Mouse (Mus musculus): Measurements from ENCODE around the gene Rfx4. TPM values are rescaled to one million over a fixed set of nuclear protein-coding genes. Genes with fewer than 3 reads are reported as not detected.

The Rfx4 gene
- total RNA-seq, 1 experiment from 2014 or later = 0.63 TPM

DNA sequence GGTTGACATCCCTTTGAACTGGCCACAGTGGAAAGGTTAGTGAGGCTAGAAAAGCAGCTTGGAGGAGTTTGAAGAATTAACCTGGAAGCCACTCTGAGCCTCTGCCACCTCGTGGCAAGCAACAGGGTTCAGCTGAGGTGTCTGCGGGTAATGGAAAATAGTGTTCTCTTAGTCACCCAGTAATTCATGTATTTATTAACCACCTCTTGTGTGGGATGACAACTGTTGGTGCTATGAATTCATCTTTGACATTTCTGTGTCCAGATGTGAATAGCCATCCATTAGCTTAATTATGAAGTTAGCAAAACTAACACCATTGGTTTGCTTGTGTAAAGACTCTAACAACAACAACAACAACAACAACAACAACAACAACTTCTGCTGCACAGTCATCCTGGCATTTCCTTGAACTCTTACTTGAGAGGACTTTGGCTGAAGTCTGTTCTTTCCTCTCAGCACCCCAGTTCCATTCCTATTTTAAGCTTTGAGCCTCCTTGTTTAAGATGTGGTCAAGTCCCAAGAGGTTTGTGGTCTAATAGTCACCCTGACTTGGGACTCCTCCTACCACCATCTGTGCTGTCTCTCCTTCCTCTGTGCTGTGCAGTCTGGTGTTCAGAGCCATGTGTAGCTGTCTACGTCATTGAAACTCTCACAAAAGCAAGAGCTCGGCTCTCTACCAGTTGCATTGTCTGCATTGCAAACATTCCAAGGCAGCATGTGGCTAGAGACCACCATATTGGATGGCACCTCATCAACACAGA is 60.0 kb downstream of the Rfx4 start:
- no peak for DNase-seq

GRCm38 (mm10) chr10:84817086-84817869 is 61.4 kb downstream of the Rfx4 start:
- peak; percentile 70 for DNase-seq

- no peak for DNase-seq
These were observed 63.8 kb downstream of the Rfx4 start for GRCm38 (mm10) chr10:84819669-84820068.

- DNase-seq = no peak
These were observed 64.4 kb downstream of the Rfx4 start for GRCm38 (mm10) chr10:84820230-84820629.

DNA sequence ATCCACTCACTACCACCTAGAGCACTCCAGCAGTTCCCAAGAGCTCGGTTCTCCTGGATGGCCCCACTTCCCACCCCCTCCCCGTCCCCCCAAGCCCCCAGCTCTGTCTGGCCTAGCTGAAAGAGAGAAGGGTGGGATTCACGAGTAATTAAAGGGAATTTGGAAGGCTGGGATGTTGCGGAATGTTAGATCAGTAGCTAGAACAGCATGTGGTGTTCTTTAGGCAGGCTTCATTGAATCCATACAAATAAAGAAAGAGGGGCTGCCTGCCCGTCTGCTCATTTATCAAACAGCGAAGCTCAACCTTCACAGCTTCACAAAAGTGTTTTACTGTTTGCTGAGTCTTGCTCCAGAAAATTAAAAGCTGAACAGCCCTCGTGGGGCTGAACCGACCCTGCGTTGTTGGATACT is 66.9 kb downstream of the Rfx4 start:
- no peak for DNase-seq

- peak; percentile 33 for DNase-seq
These were observed 67.8 kb downstream of the Rfx4 start for GRCm38 (mm10) chr10:84823621-84824020.

- no peak for DNase-seq
These were observed 73.1 kb downstream of the Rfx4 start for GRCm38 (mm10) chr10:84829009-84829408.

GRCm38 (mm10) chr10:84835596-84835995 is 79.7 kb downstream of the Rfx4 start:
- peak; percentile 59 for DNase-seq

- peak; percentile 53 for DNase-seq
These were observed 80.2 kb downstream of the Rfx4 start for GRCm38 (mm10) chr10:84836104-84836503.

DNA sequence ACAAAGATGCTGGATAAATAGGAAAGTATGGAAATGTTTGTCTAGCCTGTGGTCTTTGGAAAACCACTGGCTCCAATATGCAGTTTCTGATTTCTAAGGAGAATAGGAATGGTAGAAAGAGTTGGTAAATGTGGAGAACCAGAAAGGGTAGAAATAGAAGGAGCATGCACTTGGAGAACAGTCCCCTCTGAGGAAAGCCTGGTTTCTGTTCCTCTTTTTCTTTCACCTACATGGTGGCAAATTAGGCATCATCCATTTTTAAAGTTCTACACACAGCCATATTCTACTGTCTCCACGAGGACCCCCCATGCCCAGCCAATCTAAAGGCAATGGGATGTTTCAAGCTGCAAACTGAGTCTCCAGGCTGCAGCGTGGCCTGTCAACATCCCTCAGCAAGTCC is 81.5 kb downstream of the Rfx4 start:
- DNase-seq = no peak

DNA sequence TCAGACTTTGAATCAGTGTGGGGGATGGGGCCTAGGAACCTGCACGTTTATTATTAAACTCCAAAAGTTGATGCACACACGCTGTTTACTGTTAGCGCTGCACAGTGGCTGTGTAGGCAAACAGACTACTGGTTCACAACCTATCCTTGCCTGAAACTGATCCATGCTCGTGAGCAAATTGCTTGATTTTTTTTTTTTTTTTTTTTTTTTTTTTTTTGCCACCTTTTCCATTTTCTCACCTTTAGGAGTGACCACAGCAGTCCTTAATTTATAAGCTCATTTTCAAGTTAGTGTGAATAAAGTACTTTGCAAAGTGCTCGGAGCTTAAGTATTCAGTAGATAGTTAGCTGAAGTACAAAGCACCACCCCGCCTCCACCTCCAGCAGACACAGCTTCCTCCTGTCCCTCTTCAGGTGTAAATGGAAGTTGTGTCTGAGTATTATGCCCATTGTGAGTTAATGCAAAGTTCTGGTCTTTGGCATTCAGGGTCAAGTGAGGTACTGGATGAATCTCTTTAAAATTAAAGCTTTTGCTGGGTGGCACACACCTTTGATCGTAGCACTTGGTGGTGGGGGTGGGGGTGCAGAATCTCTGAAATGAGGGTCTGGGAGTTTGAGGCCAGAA is 83.1 kb downstream of the Rfx4 start:
- no peak for DNase-seq

GRCm38 (mm10) chr10:84846638-84847037 is 90.8 kb downstream of the Rfx4 start:
- DNase-seq = no peak

DNA sequence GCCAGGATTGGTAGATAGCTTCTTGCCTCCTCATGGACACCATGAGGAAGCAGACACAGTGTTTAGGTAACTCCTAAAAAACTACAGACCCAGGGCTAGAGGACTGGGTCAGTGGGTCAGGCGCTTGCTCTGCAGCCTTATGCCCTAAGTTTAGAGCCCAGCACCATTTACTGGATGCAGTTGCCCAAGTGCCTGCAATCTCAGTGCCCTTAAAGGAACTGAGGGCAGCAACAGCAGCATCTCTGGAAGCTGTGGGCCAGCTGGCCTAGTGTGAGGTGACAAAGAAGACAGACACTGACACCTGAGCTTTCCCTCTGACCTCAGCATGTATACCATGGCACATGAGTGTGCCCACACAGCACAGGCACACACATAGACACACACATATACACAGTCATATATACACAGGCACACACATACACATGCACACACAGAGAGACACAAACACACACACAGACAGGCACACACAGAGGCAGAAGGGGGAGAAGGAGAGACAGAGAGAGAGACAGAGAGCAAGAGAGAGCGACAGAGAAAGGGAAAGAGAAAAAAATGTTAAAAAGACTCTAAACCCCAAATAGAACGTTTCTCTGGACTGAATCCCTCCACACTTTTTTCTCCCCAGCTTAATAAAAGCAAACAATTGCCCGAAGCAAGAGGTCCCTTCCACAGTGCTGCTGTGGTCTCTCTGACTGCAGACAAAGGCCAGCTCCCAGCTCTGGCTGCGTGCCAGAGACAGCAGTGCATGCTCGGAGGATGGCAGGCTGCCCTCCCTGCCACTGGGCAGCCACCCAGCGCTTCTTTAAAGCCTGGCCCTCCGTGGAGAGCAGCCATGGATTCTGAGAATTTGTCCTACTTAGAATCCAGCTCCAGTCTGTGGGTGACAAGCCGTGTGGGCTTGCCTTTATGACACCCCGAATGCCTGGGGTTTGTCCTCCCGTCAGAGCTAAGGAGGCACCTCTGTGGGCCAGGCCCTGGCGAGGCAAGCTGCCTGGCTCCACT is 96.4 kb downstream of the Rfx4 start:
- peak; percentile 91 for DNase-seq

GRCm38 (mm10) chr10:84854059-84854458 is 98.2 kb downstream of the Rfx4 start:
- no peak for DNase-seq

GRCm38 (mm10) chr10:84855466-84855865 is 99.6 kb downstream of the Rfx4 start:
- peak; percentile 60 for DNase-seq

DNA sequence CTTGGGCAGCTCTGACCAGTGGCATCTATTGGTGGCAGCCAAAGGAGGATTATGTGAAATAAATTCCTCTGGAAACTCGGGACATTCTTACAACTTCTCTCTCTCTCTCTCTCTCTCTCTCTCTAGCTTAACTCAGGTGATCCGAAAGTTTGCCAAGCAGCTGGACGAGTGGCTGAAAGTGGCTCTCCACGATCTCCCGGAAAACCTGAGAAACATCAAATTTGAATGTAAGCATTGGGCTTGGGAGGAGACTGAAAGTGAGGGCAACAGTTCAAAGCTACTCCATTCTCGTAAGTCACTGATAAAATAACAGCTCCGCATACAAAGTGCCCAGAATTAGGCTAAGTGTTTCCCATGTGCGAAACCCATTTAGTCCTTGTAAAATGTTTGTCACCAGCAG is 102.5 kb downstream of the Rfx4 start:
- no peak for DNase-seq

DNA sequence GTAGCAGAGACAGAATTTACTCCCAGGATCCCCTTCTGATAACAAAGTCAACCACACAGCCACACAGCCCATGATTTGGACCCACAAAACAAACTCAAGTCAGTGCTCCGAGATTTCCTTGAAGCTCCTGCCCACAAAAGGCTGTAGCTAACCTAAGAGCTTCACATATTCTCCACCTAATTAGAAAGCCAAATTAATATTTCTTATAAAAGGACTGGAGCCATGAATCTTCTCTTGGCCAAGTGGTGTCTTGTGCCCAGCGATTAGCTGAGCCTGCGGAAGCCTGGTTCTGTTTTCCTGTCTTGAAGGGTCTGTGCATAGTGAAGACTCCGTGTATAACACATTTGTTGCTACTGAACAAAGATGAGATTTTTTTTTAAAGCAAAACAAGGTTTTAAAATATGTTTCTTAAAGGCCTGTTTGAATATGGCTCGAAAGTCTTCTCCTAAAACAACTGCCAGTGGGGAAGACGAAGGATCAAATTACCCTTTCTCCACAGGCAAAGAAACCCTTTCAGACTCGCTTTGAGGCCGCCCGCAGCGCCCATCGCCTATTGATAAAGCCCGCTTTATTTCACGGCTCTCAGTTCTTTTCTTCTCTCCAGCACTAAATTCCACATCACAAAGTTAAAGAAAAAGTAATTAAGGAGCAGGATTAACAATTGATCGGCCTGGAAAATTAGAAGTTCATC is 103.1 kb downstream of the Rfx4 start:
- no peak for DNase-seq

- no peak for DNase-seq
These were observed 103.9 kb downstream of the Rfx4 start for GRCm38 (mm10) chr10:84859556-84860380.

DNA sequence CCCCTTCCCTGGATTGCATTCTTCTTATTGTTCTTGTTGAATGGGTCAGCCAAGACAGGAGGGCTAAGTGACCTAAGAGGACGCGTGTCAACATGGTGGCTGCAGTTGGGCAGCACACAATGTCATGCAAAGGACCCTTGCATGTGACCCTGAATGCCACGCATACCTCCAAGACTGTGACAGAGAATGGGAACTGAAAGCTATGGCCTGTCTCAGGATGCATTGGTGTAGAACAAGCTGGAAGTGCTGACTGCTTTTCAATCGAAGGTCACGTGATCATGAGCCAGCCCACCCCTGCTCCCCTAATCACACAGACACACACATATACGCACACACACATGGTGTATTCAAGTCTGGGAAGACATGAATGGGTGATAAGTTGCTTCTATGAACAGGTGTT is 107.6 kb downstream of the Rfx4 start:
- no peak for DNase-seq

GRCm38 (mm10) chr10:84867577-84867976 is 111.7 kb downstream of the Rfx4 start:
- DNase-seq = no peak
